In the genomic region with DNA sequence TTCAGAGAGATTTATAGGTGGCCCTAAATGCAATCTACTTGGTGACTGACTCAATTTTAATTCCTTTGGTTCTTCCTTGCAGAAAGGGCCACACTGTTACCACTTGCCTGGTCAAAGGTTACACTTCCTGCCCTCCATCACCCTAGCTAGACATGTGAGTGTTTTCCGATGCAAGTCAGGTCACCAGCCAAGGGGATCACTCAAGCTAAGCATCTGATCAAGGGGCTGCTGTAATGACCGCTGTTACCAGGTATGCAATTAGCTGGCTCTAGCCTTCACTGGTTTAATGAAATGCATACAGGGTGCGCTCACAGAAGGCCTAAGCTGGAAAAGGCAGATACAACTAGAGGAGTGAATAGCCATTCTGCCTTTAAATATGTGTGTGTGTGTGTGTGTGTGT, we compare ENCODE assay signal across 22 mouse cellular contexts.
A peak's percentile ranks its signal among the peaks of the same experiment; 100 is the strongest.
DNase-seq lines count a peak whose midpoint lies in the region; ATAC-seq and TF ChIP-seq lines count a peak whose summit lies in the region.
"Had no signal": no experiment of that assay in that cellular context is flagged by ENCODE, and none has a peak within 500 bp of the region (broad histone marks: within the 10 kb centered on the region; RNA-seq: fewer than 3 reads in every experiment).

No protein-coding gene starts in this region.

- H3K4me1 ChIP-seq in embryonic facial prominence, embryonic 10.5 days, result peaks cover 37% of the 10 kb centered on the region
- H3K4me1 ChIP-seq in kidney, adult 2 months (ENCODE audit: control insufficient read depth, insufficient read depth, low read length), result peaks cover 6% of the 10 kb centered on the region; the same call in 1 of the 2 replicates
- H3K4me1 ChIP-seq: stomach, embryonic 15.5 days had no signal

- no peak for TF ChIP-seq POLR2A in kidney, adult 2 months (IDR thresholded peaks at IDR 0.05; ENCODE audit: low read depth, low read length)

- ATAC-seq in megakaryocyte-erythroid progenitor cell, adult 5-6 weeks (replicated peaks; ENCODE audit: low FRiP score, low TSS enrichment, poor library complexity, severe bottlenecking), result no peak
- ATAC-seq: hindbrain, embryonic 16.5 days; liver, postnatal 0 days had no signal

- H3K9me3 ChIP-seq in embryonic facial prominence, embryonic 10.5 days, result no peaks in the 10 kb centered on the region
- H3K9me3 ChIP-seq: embryonic facial prominence, embryonic 15.5 days; heart, embryonic 10.5 days; megakaryocyte, embryonic 14.5 days; neural tube, embryonic 12.5 days; stomach, embryonic 15.5 days had no signal

- H3K27ac ChIP-seq in embryonic facial prominence, embryonic 10.5 days (replicated peaks), result no peak overlapping the region
- H3K27ac ChIP-seq in kidney, adult 2 months (ENCODE audit: insufficient read depth, low read depth, low read length), result no peak overlapping the region
- H3K27ac ChIP-seq in layer of hippocampus, adult 2 months, result no peak overlapping the region
- H3K27ac ChIP-seq: embryonic facial prominence, embryonic 15.5 days; heart, embryonic 10.5 days; left cerebral cortex, adult 2 months; neural tube, embryonic 12.5 days; stomach, embryonic 15.5 days had no signal

- DNase-seq in embryonic facial prominence, embryonic 10.5 days (ENCODE audit: low spot score), result peak; percentile 28
- peak; percentile 51 for DNase-seq in kidney, adult 2 months
- peak; percentile 34 for DNase-seq in kidney, postnatal 14 days
- DNase-seq in layer of hippocampus, adult 2 months (ENCODE audit: low spot score in 2 of 2), result no peak
- DNase-seq in layer of hippocampus, postnatal 36 days, result no peak
- no peak for DNase-seq in cerebellum, adult 9-10 months
- DNase-seq: cerebellum, postnatal 36 days; gastrocnemius, postnatal 36 days; heart, postnatal 10 days; liver; liver, postnatal 0 days; lung, postnatal 14 days; right cerebral cortex, postnatal 14 days; thymus, adult 2 months had no signal

- WGBS in embryonic facial prominence, embryonic 10.5 days, result 29% methylated on average over 3 of the region's 3 CpGs
- 36% methylated on average over 3 of the region's 3 CpGs for WGBS in kidney, adult 2 months

- 0 out of 2 replicates have a peak, but pooled peaks cover 4% of the 10 kb centered on the region for H3K27me3 ChIP-seq in embryonic facial prominence, embryonic 10.5 days (replicated peaks; ENCODE audit: low read depth, poor library complexity, severe bottlenecking)
- H3K27me3 ChIP-seq in kidney, adult 2 months (replicated peaks; ENCODE audit: control insufficient read depth, insufficient read depth, low read length), result no peaks in the 10 kb centered on the region
- H3K27me3 ChIP-seq: neural tube, embryonic 12.5 days; stomach, embryonic 15.5 days had no signal

- H3K4me3 ChIP-seq in embryonic facial prominence, embryonic 10.5 days, result no peak overlapping the region
- no peak overlapping the region for H3K4me3 ChIP-seq in kidney, adult 2 months (ENCODE audit: insufficient read depth, low read depth, low read length)
- H3K4me3 ChIP-seq in layer of hippocampus, adult 2 months, result no peak overlapping the region
- H3K4me3 ChIP-seq: embryonic facial prominence, embryonic 15.5 days; heart, embryonic 10.5 days; left cerebral cortex, adult 2 months; megakaryocyte, embryonic 14.5 days; neural tube, embryonic 12.5 days; stomach, embryonic 15.5 days had no signal

- no peak for TF ChIP-seq CTCF in kidney, adult 2 months (conservative IDR thresholded peaks at IDR 0.05; ENCODE audit: insufficient read depth, insufficient read length, low read depth, low read length)
- no peak for TF ChIP-seq CTCF in layer of hippocampus, adult 2 months (conservative IDR thresholded peaks at IDR 0.05)

- no peaks in the 10 kb centered on the region for H3K36me3 ChIP-seq in embryonic facial prominence, embryonic 10.5 days (replicated peaks)
- no peaks in the 10 kb centered on the region for H3K36me3 ChIP-seq in kidney, adult 2 months (ENCODE audit: control insufficient read depth, insufficient read depth, low read length)
- H3K36me3 ChIP-seq: embryonic facial prominence, embryonic 15.5 days; heart, embryonic 10.5 days; neural tube, embryonic 12.5 days; stomach, embryonic 15.5 days had no signal

Comparison
In these comparisons a context has a peak if more than half of its experiments do, and no peak if none do; other contexts are left out.
1. DNase-seq: peak in embryonic facial prominence, embryonic 10.5 days (single experiment), kidney, adult 2 months (single experiment) and kidney, postnatal 14 days (single experiment); none in layer of hippocampus, adult 2 months (0 of 2), layer of hippocampus, postnatal 36 days (0 of 2) and cerebellum, adult 9-10 months (single experiment).